Mouse (Mus musculus) liver, postnatal 0 days (tissue): Measurements from ENCODE around the gene Dock8.

Source experiments
- CTCF ChIP-seq: sonication (generic); IDR thresholded peaks from 2 replicates; pipeline ENCODE4 v1.5.1; 2016; ENCODE audit warnings: antibody characterized with exemption, low read depth
- EP300 ChIP-seq: IDR thresholded peaks from 2 replicates; pipeline ENCODE4 v1.6.1; 2016; ENCODE audit warnings: antibody characterized with exemption, low read depth, mild to moderate bottlenecking

GRCm38 (mm10) chr19:25035825-25036224, 36.5 kb downstream of the Dock8 start:
- TF ChIP-seq CTCF (no peak), EP300 (no peak)
